Mouse (Mus musculus) embryonic facial prominence, embryonic 14.5 days (tissue): ENCODE results near the gene Cryl1. TPM values are rescaled to one million over a fixed set of nuclear protein-coding genes. Genes with fewer than 3 reads are reported as not detected.

Experiments used
- ATAC-seq: fragments of 200-750 bp; cut with Nextera tagmentation; 2 replicates; pipeline ENCODE4 v1.8.0; 2017; ENCODE audit warnings: low read depth, moderate number of reproducible peaks, moderate TSS enrichment
- DNase-seq: peaks from one replicate; pipeline ENCODE4 v3.0.0-alpha.2; 2015; ENCODE audit warnings: low spot score
- H3K27ac ChIP-seq: fragments of 300-500 bp; sonication (generic); replicated peaks from 2 replicates; pipeline ENCODE4 v1.5.1; 2014; ENCODE audit warnings: low read depth, mild to moderate bottlenecking, low read length, moderate library complexity
- H3K27me3 ChIP-seq: fragments of 300-500 bp; sonication (generic); replicated peaks from 2 replicates; pipeline ENCODE4 v1.6.1; 2014; ENCODE audit warnings: low read length; ENCODE audit not compliant: control insufficient read depth, insufficient read depth
- H3K36me3 ChIP-seq: fragments of 300-500 bp; sonication (generic); 2 replicates; pipeline ENCODE4 v1.6.1; 2014; ENCODE audit warnings: low read length, mixed read lengths; ENCODE audit not compliant: control insufficient read depth, insufficient read depth
- H3K4me1 ChIP-seq: fragments of 300-500 bp; sonication (generic); 2 replicates; pipeline ENCODE4 v1.6.1; 2014; ENCODE audit warnings: antibody characterized with exemption, low read length; ENCODE audit not compliant: control insufficient read depth, insufficient read depth
- H3K4me2 ChIP-seq: fragments of 300-500 bp; sonication (generic); 2 replicates; pipeline ENCODE4 v1.6.1; 2014; ENCODE audit warnings: low read depth, mild to moderate bottlenecking, low read length, moderate library complexity, mixed read lengths
- H3K4me3 ChIP-seq: fragments of 300-500 bp; sonication (generic); 2 replicates; pipeline ENCODE4 v1.5.1; 2014; ENCODE audit warnings: low read depth, mild to moderate bottlenecking, low read length
- H3K9ac ChIP-seq: fragments of 300-500 bp; sonication (generic); 2 replicates; pipeline ENCODE4 v1.6.1; 2014; ENCODE audit warnings: low read depth, mild to moderate bottlenecking, low read length, moderate library complexity, mixed read lengths
- H3K9me3 ChIP-seq: fragments of 300-500 bp; sonication (generic); 2 replicates; pipeline ENCODE4 v1.6.1; 2016; ENCODE audit warnings: low read length; ENCODE audit not compliant: control insufficient read depth
- WGBS: fragments of 180-500 bp; shearing (Covaris S2); extraction: QIAGEN DNeasy Blood & Tissue Kit; methylation state at CpG from one replicate; pipeline ENCODE4 v1.1.7; 2014; 5-methylcytosine and 5-hydroxymethylcytosine counted together
- polyA plus RNA-seq: library from polyadenylated mRNA; unstranded; fragments of >200 nt; fragmentation: Nextera tagmentation; extraction: Ambion mirVana; gene quantifications from 2 replicates; pipeline ENCODE4 v1.2.1, GENCODE M21; 2014

Cryl1 gene
- polyA plus RNA-seq, 1 experiment from 2014 or later = 32.0 TPM

DNA sequence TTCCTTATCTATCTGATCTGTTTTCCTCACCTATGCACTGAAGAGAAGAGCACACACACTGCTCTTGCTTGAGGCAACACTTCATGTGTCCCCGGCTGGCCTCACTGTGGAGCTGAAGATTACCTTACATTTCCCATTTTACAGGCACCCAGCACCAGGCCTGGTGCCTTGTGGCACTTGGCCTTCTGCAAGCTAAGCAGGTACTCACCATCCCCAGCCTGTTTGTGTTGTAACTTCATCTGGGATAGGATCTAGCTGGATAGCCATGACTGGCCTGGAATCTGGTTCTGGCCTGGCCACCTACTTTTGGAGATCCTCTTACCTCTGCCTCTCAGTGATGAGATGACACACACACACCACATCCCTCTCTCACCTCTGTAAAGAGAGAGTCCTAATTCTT is 79.5 kb downstream of the Cryl1 start:
- Histone ChIP-seq H3K27me3 (no peaks in the 10 kb centered on the region), H3K36me3 (no peaks in the 10 kb centered on the region), H3K4me2 (no peak overlapping the region), H3K9ac (no peak overlapping the region), H3K4me3 (no peak overlapping the region), H3K4me1 (peaks cover 11% of the 10 kb centered on the region; the same call in 1 of the 2 replicates), H3K27ac (no peak overlapping the region), H3K9me3 (no peaks in the 10 kb centered on the region)
- 71% methylated on average over 1 of the region's 1 CpGs for WGBS
- no peak for DNase-seq
- ATAC-seq = no peak

DNA sequence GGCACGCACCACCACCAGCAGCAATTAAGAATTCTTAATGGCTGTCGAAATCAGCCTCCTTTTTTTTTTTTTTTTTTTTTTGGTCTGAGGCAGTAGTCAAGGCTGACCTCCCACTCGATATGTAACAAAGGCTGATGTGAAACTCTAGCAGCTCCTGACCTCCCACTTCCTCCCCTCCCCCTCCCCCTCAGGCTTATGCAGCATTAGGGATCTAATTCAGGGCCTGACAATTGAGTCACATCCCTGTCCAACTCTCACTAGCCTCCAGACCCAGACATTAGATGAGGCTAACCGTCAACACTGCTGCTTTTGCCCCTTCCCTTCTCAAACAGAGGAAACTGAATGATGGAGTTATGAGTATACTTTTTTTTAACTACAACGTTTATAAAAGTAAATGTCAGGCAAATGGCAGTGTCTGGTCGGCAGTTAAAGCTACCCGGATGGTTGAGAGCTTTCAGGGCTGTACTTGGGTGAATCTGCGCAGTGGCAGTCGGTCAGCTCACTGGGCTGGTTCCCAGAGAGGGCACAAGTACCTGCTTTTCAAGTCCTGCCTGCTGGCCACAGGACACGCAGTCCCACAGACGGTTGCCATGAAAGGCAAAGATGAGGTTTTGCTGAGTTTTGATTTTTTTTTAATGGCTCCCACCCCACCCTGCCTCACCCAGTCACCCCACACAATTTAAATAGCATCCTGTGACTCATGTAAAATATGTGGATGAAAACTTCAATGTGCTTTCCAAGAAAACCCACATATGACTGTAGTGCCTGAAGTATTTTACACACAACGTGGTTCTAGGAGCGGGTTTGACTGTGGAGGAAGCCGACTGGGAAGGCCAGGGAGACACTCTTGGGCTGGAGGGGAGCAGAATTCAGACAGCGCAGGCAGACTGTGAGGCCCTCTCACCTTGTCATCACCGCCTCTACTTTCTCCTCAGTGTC is 81.4 kb downstream of the Cryl1 start:
- Histone ChIP-seq H3K27me3 (no peaks in the 10 kb centered on the region), H3K9me3 (no peaks in the 10 kb centered on the region), H3K4me2 (no peak overlapping the region), H3K36me3 (no peaks in the 10 kb centered on the region), H3K4me1 (peaks cover 11% of the 10 kb centered on the region; the same call in 1 of the 2 replicates), H3K27ac (no peak overlapping the region), H3K4me3 (no peak overlapping the region), H3K9ac (no peak overlapping the region)
- ATAC-seq (no peak), DNase-seq (no peak)
- 47% methylated on average over 16 of the region's 16 CpGs for WGBS

DNA sequence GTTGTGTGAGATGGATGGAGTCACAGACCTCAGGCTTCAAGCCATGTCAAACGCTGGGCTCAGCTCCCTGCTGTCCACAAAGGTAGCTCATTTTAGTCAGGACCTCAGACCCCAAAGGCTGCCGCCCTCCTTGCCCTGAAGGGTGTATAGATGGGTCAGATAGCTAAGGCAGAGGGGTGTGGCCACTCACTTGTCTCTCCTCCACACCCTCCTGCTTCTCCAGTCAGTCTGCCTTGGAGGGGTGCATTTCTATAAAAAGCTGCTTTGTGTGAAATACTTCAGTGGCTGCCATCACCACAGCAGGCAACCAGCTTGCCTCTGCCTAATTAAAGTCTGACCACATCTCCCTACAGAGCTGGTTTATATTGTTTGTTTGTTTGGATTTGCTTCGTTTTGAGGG is 82.4 kb downstream of the Cryl1 start:
- ATAC-seq (0 out of 2 replicates have a peak, but pooled peaks have one; percentile 12), DNase-seq (peak; percentile 41)
- no peak overlapping the region for H3K27ac ChIP-seq

GRCm38 (mm10) chr14:57315551-57315950 is 82.8 kb downstream of the Cryl1 start:
- H3K4me1 ChIP-seq = peaks cover 11% of the 10 kb centered on the region; the same call in 1 of the 2 replicates
- H3K9ac ChIP-seq = no peak overlapping the region
- no peak overlapping the region for H3K4me2 ChIP-seq
- H3K27me3 ChIP-seq = no peaks in the 10 kb centered on the region
- no peaks in the 10 kb centered on the region for H3K9me3 ChIP-seq
- no peaks in the 10 kb centered on the region for H3K36me3 ChIP-seq
- 34% methylated on average over 7 of the region's 7 CpGs for WGBS
- DNase-seq (peak; percentile 44), ATAC-seq (no peak; the same call in 1 of the 2 replicates)
- H3K27ac ChIP-seq = no peak overlapping the region
- no peak overlapping the region for H3K4me3 ChIP-seq

More for the DNA sequence above, 82.4 kb downstream of the Cryl1 start:
- Histone ChIP-seq H3K4me2 (no peak overlapping the region), H3K4me3 (no peak overlapping the region), H3K36me3 (no peaks in the 10 kb centered on the region), H3K4me1 (peaks cover 11% of the 10 kb centered on the region; the same call in 1 of the 2 replicates), H3K27me3 (no peaks in the 10 kb centered on the region), H3K9ac (no peak overlapping the region), H3K9me3 (no peaks in the 10 kb centered on the region)
- WGBS = 24% methylated on average over 3 of the region's 3 CpGs

DNA sequence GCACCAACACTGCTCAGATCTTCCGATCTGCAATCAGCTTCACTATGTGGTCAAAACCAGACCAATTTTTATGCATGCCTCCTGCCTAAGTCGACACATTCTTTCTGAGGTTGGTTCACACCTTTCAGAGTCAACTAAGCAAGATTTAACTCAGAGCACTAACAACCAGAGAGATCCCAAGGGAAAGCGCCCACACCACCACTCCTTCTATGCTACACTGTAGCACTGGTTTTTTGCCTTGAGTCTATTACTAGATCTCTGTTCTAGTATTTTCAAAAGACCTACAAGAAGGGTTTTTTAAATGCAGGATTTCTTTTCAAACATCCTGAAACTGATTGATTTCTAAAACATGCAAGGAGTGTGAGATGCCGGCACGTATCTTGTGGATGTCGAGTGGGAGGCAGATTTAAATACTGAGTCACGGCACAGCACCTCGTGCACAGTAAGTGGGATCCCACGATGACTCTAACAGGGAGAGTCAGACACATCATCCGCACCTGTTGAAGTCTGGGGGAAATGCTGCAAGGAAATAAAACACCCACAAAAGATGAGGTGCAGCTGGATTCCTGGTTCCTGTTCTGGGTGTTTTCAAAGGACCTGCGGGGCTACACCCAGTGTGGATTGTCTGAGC is 96.6 kb downstream of the Cryl1 start:
- 0 out of 2 replicates have a peak, but pooled peaks cover 4% of the 10 kb centered on the region for H3K4me1 ChIP-seq
- H3K9me3 ChIP-seq = no peaks in the 10 kb centered on the region
- H3K4me3 ChIP-seq = no peak overlapping the region
- 83% methylated on average over 11 of the region's 11 CpGs for WGBS
- no peak overlapping the region for H3K9ac ChIP-seq
- H3K27ac ChIP-seq = no peak overlapping the region
- H3K27me3 ChIP-seq = no peaks in the 10 kb centered on the region
- H3K36me3 ChIP-seq = no peaks in the 10 kb centered on the region
- no peak overlapping the region for H3K4me2 ChIP-seq
- DNase-seq = no peak
- ATAC-seq = no peak

GRCm38 (mm10) chr14:57300530-57300929 is 97.8 kb downstream of the Cryl1 start:
- H3K4me1 ChIP-seq = 0 out of 2 replicates have a peak, but pooled peaks cover 4% of the 10 kb centered on the region
- DNase-seq (no peak), ATAC-seq (no peak)
- H3K27me3 ChIP-seq = no peaks in the 10 kb centered on the region
- H3K9ac ChIP-seq = no peak overlapping the region
- H3K4me3 ChIP-seq = no peak overlapping the region
- H3K9me3 ChIP-seq = no peaks in the 10 kb centered on the region
- no peak overlapping the region for H3K27ac ChIP-seq
- no peak overlapping the region for H3K4me2 ChIP-seq
- H3K36me3 ChIP-seq = no peaks in the 10 kb centered on the region
- 53% methylated on average over 2 of the region's 2 CpGs for WGBS

GRCm38 (mm10) chr14:57297672-57298071 is 100.7 kb downstream of the Cryl1 start:
- Histone ChIP-seq H3K36me3 (no peaks in the 10 kb centered on the region), H3K9me3 (no peaks in the 10 kb centered on the region), H3K4me2 (no peak overlapping the region), H3K4me1 (0 out of 2 replicates have a peak, but pooled peaks cover 4% of the 10 kb centered on the region), H3K9ac (no peak overlapping the region), H3K4me3 (no peak overlapping the region), H3K27ac (no peak overlapping the region), H3K27me3 (no peaks in the 10 kb centered on the region)
- no peak for ATAC-seq
- 56% methylated on average over 5 of the region's 5 CpGs for WGBS
- DNase-seq = no peak

DNA sequence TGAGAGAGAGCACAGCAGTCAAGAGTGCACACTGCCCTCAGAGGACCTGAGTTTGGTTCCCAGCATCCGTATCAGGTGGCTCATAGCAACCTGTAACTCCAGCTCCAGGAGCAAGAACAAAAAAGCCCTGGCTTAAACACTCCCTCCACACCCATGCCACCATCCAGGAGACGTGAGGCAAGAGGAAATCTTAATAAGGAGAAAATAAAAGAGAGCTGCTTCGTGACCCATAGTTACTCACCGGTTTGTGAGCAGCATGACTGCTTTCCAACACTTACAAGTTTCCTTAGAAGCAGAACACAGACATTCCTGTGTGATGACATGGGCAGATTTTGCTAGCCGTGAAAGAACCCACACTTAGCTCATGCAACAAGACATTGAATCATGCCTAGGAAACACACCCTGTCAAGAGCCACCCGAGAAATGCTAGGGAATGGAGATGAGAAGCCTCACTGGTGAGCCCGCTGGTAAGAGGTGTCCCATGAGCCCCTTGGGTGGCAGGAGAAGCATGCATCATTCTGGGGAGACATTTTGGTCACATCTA is 106.9 kb downstream of the Cryl1 start:
- H3K9ac ChIP-seq = no peak overlapping the region
- WGBS = 82% methylated on average over 7 of the region's 7 CpGs
- H3K27me3 ChIP-seq = no peaks in the 10 kb centered on the region
- H3K27ac ChIP-seq = no peak overlapping the region
- no peaks in the 10 kb centered on the region for H3K36me3 ChIP-seq
- no peak overlapping the region for H3K4me2 ChIP-seq
- H3K4me3 ChIP-seq = no peak overlapping the region
- H3K4me1 ChIP-seq = no peaks in the 10 kb centered on the region
- no peak for DNase-seq
- ATAC-seq = no peak
- no peaks in the 10 kb centered on the region for H3K9me3 ChIP-seq
